Mouse (Mus musculus) cerebellum, adult 2 months (tissue): Measurements from ENCODE around the gene Ptgs2.

Experiments
- CTCF ChIP-seq: fragments of 200-500 bp; IDR thresholded peaks from 2 replicates; pipeline ENCODE4 v1.5.1; 2011; ENCODE audit warnings: low read depth, mild to moderate bottlenecking, control low read depth, low read length, moderate library complexity, borderline replicate concordance; ENCODE audit not compliant: insufficient read depth
- POLR2A ChIP-seq: fragments of 200-500 bp; IDR thresholded peaks from 2 replicates; pipeline ENCODE4 v1.6.1; 2011; ENCODE audit warnings: low read length, control low read depth, borderline replicate concordance; ENCODE audit not compliant: insufficient read depth

DNA sequence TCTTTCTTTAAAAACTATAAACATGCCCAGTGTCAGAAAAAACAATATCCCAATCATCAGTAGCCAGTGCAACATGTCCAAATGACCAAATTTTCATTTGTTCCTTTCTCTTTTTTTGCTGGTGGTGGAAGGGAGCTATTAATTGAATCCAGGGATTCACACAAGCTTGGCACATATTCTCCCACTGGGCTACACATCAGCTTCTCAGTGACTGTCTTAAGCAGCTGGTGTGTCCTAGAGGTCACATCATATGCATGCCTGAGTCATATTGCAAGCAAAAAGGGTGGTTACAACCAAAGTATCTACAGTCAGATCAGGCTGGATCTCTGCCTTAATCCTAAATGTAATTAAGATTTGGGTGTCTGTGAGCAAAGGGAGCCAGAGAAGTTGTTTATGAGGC, 35.5 kb downstream of the Ptgs2 start:
- no peak for TF ChIP-seq POLR2A
- TF ChIP-seq CTCF = no peak
